Mouse (Mus musculus): ENCODE data around the gene Gprc5a. TPM values are rescaled to one million over a fixed set of nuclear protein-coding genes. Genes with fewer than 3 reads are reported as not detected.

Gene Gprc5a
- polyA plus RNA-seq, 1 experiment from 2014 or later: 0.66 TPM

GRCm38 (mm10) chr6:135038674-135039073 lies 26.8 kb upstream of the Gprc5a start:
- no peak overlapping the region for H3K4me3 ChIP-seq (replicated peaks; ENCODE audit: low read depth, low read length)
- no peak overlapping the region for H3K27ac ChIP-seq (replicated peaks; ENCODE audit: low read depth, low read length)
- ATAC-seq (ENCODE audit: low FRiP score, low TSS enrichment): no peak
- no peaks in the 10 kb centered on the region for H3K9me3 ChIP-seq (ENCODE audit: control insufficient read depth, low read length)
- H3K9ac ChIP-seq (replicated peaks; ENCODE audit: low read length): no peak overlapping the region
- H3K36me3 ChIP-seq (ENCODE audit: control insufficient read depth, insufficient read depth, low read length): no peaks in the 10 kb centered on the region
- peaks cover 9% of the 10 kb centered on the region; the same call in 1 of the 2 replicates for H3K4me1 ChIP-seq (ENCODE audit: control insufficient read depth, insufficient read depth, low read length)
- no peaks in the 10 kb centered on the region for H3K27me3 ChIP-seq (ENCODE audit: control insufficient read depth, insufficient read depth, low read length)
- WGBS: 23% methylated on average over 3 of the region's 3 CpGs
- no peak overlapping the region for H3K4me2 ChIP-seq (ENCODE audit: low read length)
- no peak for DNase-seq

- H3K4me1 ChIP-seq (ENCODE audit: control insufficient read depth, insufficient read depth, low read length): peaks cover 9% of the 10 kb centered on the region; the same call in 1 of the 2 replicates
- no peaks in the 10 kb centered on the region for H3K27me3 ChIP-seq (ENCODE audit: control insufficient read depth, insufficient read depth, low read length)
- 6% methylated on average over 21 of the region's 21 CpGs for WGBS
- no peaks in the 10 kb centered on the region for H3K36me3 ChIP-seq (ENCODE audit: control insufficient read depth, insufficient read depth, low read length)
- no peak overlapping the region for H3K27ac ChIP-seq (replicated peaks; ENCODE audit: low read depth, low read length)
- ATAC-seq (ENCODE audit: low FRiP score, low TSS enrichment): no peak
- H3K9me3 ChIP-seq (ENCODE audit: control insufficient read depth, low read length): no peaks in the 10 kb centered on the region
- H3K4me2 ChIP-seq (ENCODE audit: low read length): peak overlapping the region; percentile 49
- H3K9ac ChIP-seq (replicated peaks; ENCODE audit: low read length): peak overlapping the region; percentile 27; the same call in 1 of the 2 replicates
- peak overlapping the region; percentile 22 for H3K4me3 ChIP-seq (replicated peaks; ENCODE audit: low read depth, low read length)
- peak; percentile 50 for DNase-seq
Observed at GRCm38 (mm10) chr6:135040275-135040871, 25.1 kb upstream of the Gprc5a start.

GRCm38 (mm10) chr6:135041930-135042329 lies 23.5 kb upstream of the Gprc5a start:
- H3K9ac ChIP-seq (replicated peaks; ENCODE audit: low read length): no peak overlapping the region
- H3K27ac ChIP-seq (replicated peaks; ENCODE audit: low read depth, low read length): no peak overlapping the region
- H3K27me3 ChIP-seq (ENCODE audit: control insufficient read depth, insufficient read depth, low read length): no peaks in the 10 kb centered on the region
- no peaks in the 10 kb centered on the region for H3K36me3 ChIP-seq (ENCODE audit: control insufficient read depth, insufficient read depth, low read length)
- no peak overlapping the region for H3K4me2 ChIP-seq (ENCODE audit: low read length)
- H3K9me3 ChIP-seq (ENCODE audit: control insufficient read depth, low read length): no peaks in the 10 kb centered on the region
- 47% methylated on average over 3 of the region's 3 CpGs for WGBS
- peaks cover 9% of the 10 kb centered on the region; the same call in 1 of the 2 replicates for H3K4me1 ChIP-seq (ENCODE audit: control insufficient read depth, insufficient read depth, low read length)
- DNase-seq (no peak), ATAC-seq (ENCODE audit: low FRiP score, low TSS enrichment) (no peak)
- H3K4me3 ChIP-seq (replicated peaks; ENCODE audit: low read depth, low read length): no peak overlapping the region

GRCm38 (mm10) chr6:135047276-135047675 lies 18.2 kb upstream of the Gprc5a start:
- H3K36me3 ChIP-seq (ENCODE audit: control insufficient read depth, insufficient read depth, low read length): no peaks in the 10 kb centered on the region
- no peaks in the 10 kb centered on the region for H3K9me3 ChIP-seq (ENCODE audit: control insufficient read depth, low read length)
- ATAC-seq (ENCODE audit: low FRiP score, low TSS enrichment): no peak
- WGBS: 78% methylated on average over 9 of the region's 9 CpGs
- no peak overlapping the region for H3K9ac ChIP-seq (replicated peaks; ENCODE audit: low read length)
- no peaks in the 10 kb centered on the region for H3K27me3 ChIP-seq (ENCODE audit: control insufficient read depth, insufficient read depth, low read length)
- no peak overlapping the region for H3K27ac ChIP-seq (replicated peaks; ENCODE audit: low read depth, low read length)
- H3K4me1 ChIP-seq (ENCODE audit: control insufficient read depth, insufficient read depth, low read length): no peaks in the 10 kb centered on the region
- DNase-seq: no peak
- H3K4me2 ChIP-seq (ENCODE audit: low read length): no peak overlapping the region
- no peak overlapping the region for H3K4me3 ChIP-seq (replicated peaks; ENCODE audit: low read depth, low read length)

- no peak for ATAC-seq (ENCODE audit: low FRiP score, low TSS enrichment)
Observed at GRCm38 (mm10) chr6:135048509-135048908, 16.9 kb upstream of the Gprc5a start.

GRCm38 (mm10) chr6:135048956-135049355 lies 16.5 kb upstream of the Gprc5a start:
- H3K4me1 ChIP-seq (ENCODE audit: control insufficient read depth, insufficient read depth, low read length): no peaks in the 10 kb centered on the region
- no peaks in the 10 kb centered on the region for H3K36me3 ChIP-seq (ENCODE audit: control insufficient read depth, insufficient read depth, low read length)
- no peak overlapping the region for H3K27ac ChIP-seq (replicated peaks; ENCODE audit: low read depth, low read length)
- H3K9ac ChIP-seq (replicated peaks; ENCODE audit: low read length): no peak overlapping the region
- no peak overlapping the region for H3K4me3 ChIP-seq (replicated peaks; ENCODE audit: low read depth, low read length)
- ATAC-seq (ENCODE audit: low FRiP score, low TSS enrichment) (no peak), DNase-seq (no peak)
- no peak overlapping the region for H3K4me2 ChIP-seq (ENCODE audit: low read length)
- WGBS: 87% methylated on average over 16 of the region's 16 CpGs
- no peaks in the 10 kb centered on the region for H3K9me3 ChIP-seq (ENCODE audit: control insufficient read depth, low read length)
- no peaks in the 10 kb centered on the region for H3K27me3 ChIP-seq (ENCODE audit: control insufficient read depth, insufficient read depth, low read length)

More at GRCm38 (mm10) chr6:135048509-135048908, 16.9 kb upstream of the Gprc5a start:
- Histone ChIP-seq H3K9ac (replicated peaks; ENCODE audit: low read length) (no peak overlapping the region), H3K27me3 (ENCODE audit: control insufficient read depth, insufficient read depth, low read length) (no peaks in the 10 kb centered on the region), H3K4me3 (replicated peaks; ENCODE audit: low read depth, low read length) (no peak overlapping the region), H3K4me1 (ENCODE audit: control insufficient read depth, insufficient read depth, low read length) (no peaks in the 10 kb centered on the region), H3K9me3 (ENCODE audit: control insufficient read depth, low read length) (no peaks in the 10 kb centered on the region), H3K36me3 (ENCODE audit: control insufficient read depth, insufficient read depth, low read length) (no peaks in the 10 kb centered on the region), H3K27ac (replicated peaks; ENCODE audit: low read depth, low read length) (no peak overlapping the region), H3K4me2 (ENCODE audit: low read length) (no peak overlapping the region)
- WGBS: 92% methylated on average over 6 of the region's 6 CpGs
- no peak for DNase-seq

- H3K9ac ChIP-seq (replicated peaks; ENCODE audit: low read length): no peak overlapping the region
- no peak overlapping the region for H3K4me2 ChIP-seq (ENCODE audit: low read length)
- DNase-seq (no peak), ATAC-seq (ENCODE audit: low FRiP score, low TSS enrichment) (no peak)
- no peaks in the 10 kb centered on the region for H3K4me1 ChIP-seq (ENCODE audit: control insufficient read depth, insufficient read depth, low read length)
- no peak overlapping the region for H3K4me3 ChIP-seq (replicated peaks; ENCODE audit: low read depth, low read length)
- no peaks in the 10 kb centered on the region for H3K27me3 ChIP-seq (ENCODE audit: control insufficient read depth, insufficient read depth, low read length)
- H3K27ac ChIP-seq (replicated peaks; ENCODE audit: low read depth, low read length): no peak overlapping the region
- no peaks in the 10 kb centered on the region for H3K9me3 ChIP-seq (ENCODE audit: control insufficient read depth, low read length)
- H3K36me3 ChIP-seq (ENCODE audit: control insufficient read depth, insufficient read depth, low read length): no peaks in the 10 kb centered on the region
- WGBS: 64% methylated on average over 3 of the region's 3 CpGs
Observed at GRCm38 (mm10) chr6:135053789-135054188, 11.7 kb upstream of the Gprc5a start.

- Histone ChIP-seq H3K9ac (replicated peaks; ENCODE audit: low read length) (no peak overlapping the region), H3K9me3 (ENCODE audit: control insufficient read depth, low read length) (no peaks in the 10 kb centered on the region), H3K27me3 (ENCODE audit: control insufficient read depth, insufficient read depth, low read length) (no peaks in the 10 kb centered on the region), H3K27ac (replicated peaks; ENCODE audit: low read depth, low read length) (no peak overlapping the region), H3K4me2 (ENCODE audit: low read length) (no peak overlapping the region), H3K36me3 (ENCODE audit: control insufficient read depth, insufficient read depth, low read length) (no peaks in the 10 kb centered on the region), H3K4me3 (replicated peaks; ENCODE audit: low read depth, low read length) (no peak overlapping the region), H3K4me1 (ENCODE audit: control insufficient read depth, insufficient read depth, low read length) (no peaks in the 10 kb centered on the region)
- ATAC-seq (ENCODE audit: low FRiP score, low TSS enrichment): no peak
- no peak for DNase-seq
- WGBS: 76% methylated on average over 4 of the region's 4 CpGs
Observed at GRCm38 (mm10) chr6:135055882-135056281, 9.6 kb upstream of the Gprc5a start.

GRCm38 (mm10) chr6:135060728-135061127 lies 4.7 kb upstream of the Gprc5a start:
- H3K27ac ChIP-seq (replicated peaks; ENCODE audit: low read depth, low read length): no peak overlapping the region
- H3K4me1 ChIP-seq (ENCODE audit: control insufficient read depth, insufficient read depth, low read length): peaks cover 6% of the 10 kb centered on the region; the same call in 1 of the 2 replicates
- H3K4me2 ChIP-seq (ENCODE audit: low read length): no peak overlapping the region
- H3K36me3 ChIP-seq (ENCODE audit: control insufficient read depth, insufficient read depth, low read length): no peaks in the 10 kb centered on the region
- H3K9ac ChIP-seq (replicated peaks; ENCODE audit: low read length): no peak overlapping the region
- H3K9me3 ChIP-seq (ENCODE audit: control insufficient read depth, low read length): no peaks in the 10 kb centered on the region
- no peak for ATAC-seq (ENCODE audit: low FRiP score, low TSS enrichment)
- DNase-seq: no peak
- peaks cover 10% of the 10 kb centered on the region; the same call in 1 of the 2 replicates for H3K27me3 ChIP-seq (ENCODE audit: control insufficient read depth, insufficient read depth, low read length)
- 96% methylated on average over 4 of the region's 4 CpGs for WGBS
- H3K4me3 ChIP-seq (replicated peaks; ENCODE audit: low read depth, low read length): no peak overlapping the region

Measured in midbrain, embryonic 14.5 days (tissue).